Mouse (Mus musculus) E14TG2a.4 (cell line): ENCODE measurements around the gene Zfp935.
"Not testable (repeated sequence)": the region's sequence is repeated elsewhere in the genome, so short reads cannot be mapped to it uniquely, and the experiment has no call there.

ENCODE experiments used
- H3K27me3 ChIP-seq: 2 replicates; pipeline ENCODE4 v1.6.1; 2014; ENCODE audit warnings: low read length, control low read depth; ENCODE audit not compliant: insufficient read depth
- H3K36me3 ChIP-seq: 2 replicates; pipeline ENCODE4 v1.6.1; 2014; ENCODE audit warnings: low read length, control low read depth; ENCODE audit not compliant: insufficient read depth
- H3K4me1 ChIP-seq: replicated peaks from 2 replicates; pipeline ENCODE4 v1.6.1; 2014; ENCODE audit warnings: low read depth, low read length, control low read depth
- H3K4me3 ChIP-seq: replicated peaks from 2 replicates; pipeline ENCODE4 v1.5.1; 2014; ENCODE audit warnings: mild to moderate bottlenecking, low read length
- H3K9me3 ChIP-seq: 2 replicates; pipeline ENCODE4 v1.6.1; 2014; ENCODE audit warnings: low read length, control low read depth
- CTCF ChIP-seq: conservative IDR thresholded peaks from 2 replicates; pipeline ENCODE4 v1.5.1; 2014; ENCODE audit warnings: low read length
- NANOG ChIP-seq: IDR thresholded peaks from 2 replicates; pipeline ENCODE4 v1.6.1; 2014; ENCODE audit warnings: borderline replicate concordance, low read length, mixed read lengths

Zfp935 gene

DNA sequence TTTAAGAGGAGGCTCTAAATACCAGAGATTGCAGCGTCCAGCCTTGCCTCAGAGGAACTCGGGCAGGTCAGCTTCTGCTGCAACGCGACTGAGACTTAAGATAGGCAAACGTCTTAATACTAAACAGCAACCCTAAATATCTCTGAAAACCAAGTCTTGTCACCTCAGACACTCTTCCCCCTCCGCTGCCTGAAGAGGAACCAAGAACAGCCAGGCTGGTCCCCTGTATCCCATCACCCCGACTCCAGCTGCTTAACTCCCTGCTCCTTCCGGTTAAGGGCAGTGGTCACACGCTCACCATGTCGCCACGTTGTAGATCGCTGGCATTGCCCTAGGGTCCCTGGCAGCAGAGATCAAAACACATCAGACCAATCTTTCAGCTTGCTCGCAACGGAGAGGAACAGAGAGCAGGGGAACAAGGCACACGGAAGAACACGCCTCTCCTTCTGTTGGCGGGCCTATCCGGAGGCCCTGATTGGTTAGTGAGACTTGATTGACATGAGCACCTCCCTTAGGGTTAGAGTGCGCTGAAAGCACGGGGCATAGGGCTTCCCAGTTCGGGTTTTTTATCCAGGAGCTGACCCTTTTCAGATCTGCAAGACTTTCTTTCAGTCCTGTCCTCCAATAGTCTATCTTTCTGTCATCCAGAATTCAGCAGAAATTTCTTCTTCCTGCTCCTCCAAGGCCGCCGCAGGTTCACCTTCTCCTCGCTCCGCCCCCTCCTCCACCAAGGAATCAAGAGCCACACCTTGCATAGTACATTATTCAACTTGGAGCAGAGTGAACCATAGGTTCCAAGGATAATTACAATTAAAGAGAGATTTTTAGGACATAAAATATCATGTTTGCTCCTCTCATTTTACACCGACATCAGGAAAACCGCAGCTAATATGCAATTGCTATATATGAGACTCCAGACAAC lies at the start of gene Zfp935:
Gene Zfp935, minus strand, starts transcription at position 323 of the 922 bp plus-strand sequence.
- not testable (repeated sequence) for H3K4me1 ChIP-seq, H3K27me3 ChIP-seq
- Histone ChIP-seq H3K4me3 (peak within 1 kb of the TSS; percentile 76), H3K36me3 (peaks cover 16% of the 10 kb centered on the region), H3K9me3 (peaks cover 30% of the 10 kb centered on the region)

DNA sequence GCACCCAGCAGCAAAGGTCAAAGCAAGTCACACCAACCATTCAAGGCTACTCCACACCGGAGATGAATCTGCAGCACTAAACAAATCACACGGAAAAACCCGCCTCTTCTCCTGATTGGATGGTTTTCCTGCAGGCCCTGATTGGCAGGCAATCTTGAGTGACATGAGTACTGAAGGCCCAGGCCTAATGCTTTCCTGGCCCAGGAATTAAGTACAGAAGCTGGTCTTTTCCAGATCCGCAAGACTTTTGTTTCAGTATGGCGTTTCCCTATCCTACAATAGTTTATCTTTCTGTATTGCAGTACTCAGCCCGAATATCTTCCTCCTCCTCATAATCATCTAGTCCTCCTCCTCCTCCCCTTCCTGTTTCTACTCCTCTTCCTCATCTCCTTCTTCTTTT lies 12.8 kb upstream of the Zfp935 start, which contains the start of gene Zfp934:
Gene Zfp934, minus strand, starts transcription at position 101 of the 400 bp plus-strand sequence.
- H3K36me3 ChIP-seq, H3K4me1 ChIP-seq, H3K9me3 ChIP-seq, H3K27me3 ChIP-seq: not testable (repeated sequence)
- H3K4me3 ChIP-seq, result 0 out of 2 replicates have a peak within 1 kb of the TSS, but pooled peaks have one; percentile 39

DNA sequence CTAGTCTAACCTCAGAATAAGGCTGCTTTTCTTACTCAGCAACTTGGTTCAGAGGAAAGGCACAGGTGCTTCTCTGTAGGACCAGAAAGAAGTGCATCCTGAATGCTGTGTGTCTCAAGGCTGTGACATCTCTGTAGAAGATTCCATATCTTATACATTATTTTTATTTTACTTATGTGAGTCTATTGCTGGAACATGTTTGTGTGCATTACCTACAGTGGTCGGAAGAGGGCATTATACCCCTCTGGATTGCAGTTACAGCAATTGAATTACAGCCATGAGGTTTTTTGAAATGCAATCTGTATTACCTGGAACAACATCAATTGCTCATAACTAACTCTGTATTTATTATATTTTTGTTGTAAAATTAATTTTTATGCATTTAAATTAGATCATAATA lies 3.4 kb upstream of the Zfp935 start:
- H3K27me3 ChIP-seq, H3K36me3 ChIP-seq, H3K4me1 ChIP-seq, H3K9me3 ChIP-seq, H3K4me3 ChIP-seq: not testable (repeated sequence)

DNA sequence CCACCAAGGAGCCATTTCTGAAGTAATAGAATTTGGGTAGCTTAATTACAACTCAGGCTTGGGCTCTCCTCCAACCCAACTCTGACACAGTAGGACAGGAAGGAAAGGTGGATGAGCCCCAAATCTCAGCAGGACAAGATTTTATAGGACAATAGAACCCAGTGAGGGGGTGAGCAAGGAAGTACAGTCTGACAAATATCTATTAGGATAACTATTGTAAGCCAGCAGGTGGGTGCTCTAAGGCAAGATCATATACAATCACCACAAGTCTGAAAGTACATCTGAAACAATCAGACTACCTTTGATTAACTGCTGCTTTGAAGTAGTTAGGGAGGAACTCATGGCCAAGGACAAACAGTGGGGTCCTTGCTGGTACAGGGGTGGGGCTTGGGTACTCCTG lies 28.2 kb downstream of the Zfp935 start:
- not testable (repeated sequence) for H3K36me3 ChIP-seq, H3K4me3 ChIP-seq, H3K4me1 ChIP-seq, H3K27me3 ChIP-seq
- peaks cover 14% of the 10 kb centered on the region for H3K9me3 ChIP-seq
- TF ChIP-seq NANOG, result peak; percentile 48; the same call in 1 of the 2 replicates

DNA sequence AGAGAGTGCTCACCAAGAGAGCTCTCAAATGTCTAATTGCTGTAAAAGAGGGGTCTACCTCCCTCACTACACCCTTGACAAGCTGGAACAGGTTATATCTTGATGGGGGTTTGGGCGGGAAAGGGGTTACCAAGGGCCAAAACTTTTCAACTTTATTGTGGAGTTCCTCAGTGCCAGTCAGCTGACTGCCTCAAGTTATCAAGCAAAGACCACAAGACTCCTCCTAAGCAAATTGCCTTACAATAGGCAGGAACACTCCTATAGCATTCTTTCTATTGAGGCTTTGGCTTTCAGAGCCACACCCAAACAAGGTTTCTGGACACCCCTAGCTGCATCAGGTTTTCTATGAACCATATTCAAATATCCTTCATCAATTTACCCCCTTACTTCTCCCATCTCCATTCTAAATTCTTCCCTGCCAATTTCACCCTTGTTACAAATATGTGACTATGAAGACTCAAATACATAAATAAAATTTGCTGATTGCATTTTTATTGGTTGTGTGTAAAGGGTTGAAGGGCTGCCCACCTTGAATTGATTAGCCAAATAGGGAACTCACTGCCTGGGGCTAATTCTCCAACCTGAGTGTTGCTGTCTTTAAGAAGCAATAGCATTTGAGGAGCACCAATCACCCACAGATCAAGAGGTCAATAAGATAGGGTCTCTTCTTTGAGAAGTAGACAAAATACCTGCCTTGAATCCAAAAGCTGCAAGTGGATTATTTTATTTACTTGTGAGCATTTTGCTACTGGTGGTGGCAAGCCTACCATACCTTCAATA lies 47.5 kb downstream of the Zfp935 start:
- 0 out of 2 replicates have a peak overlapping the region, but pooled peaks have one; percentile 2 for H3K4me3 ChIP-seq
- H3K4me1 ChIP-seq, result peaks cover 22% of the 10 kb centered on the region
- H3K27me3 ChIP-seq, H3K36me3 ChIP-seq: not testable (repeated sequence)
- peak; percentile 76 for TF ChIP-seq NANOG
- peaks cover 18% of the 10 kb centered on the region for H3K9me3 ChIP-seq

DNA sequence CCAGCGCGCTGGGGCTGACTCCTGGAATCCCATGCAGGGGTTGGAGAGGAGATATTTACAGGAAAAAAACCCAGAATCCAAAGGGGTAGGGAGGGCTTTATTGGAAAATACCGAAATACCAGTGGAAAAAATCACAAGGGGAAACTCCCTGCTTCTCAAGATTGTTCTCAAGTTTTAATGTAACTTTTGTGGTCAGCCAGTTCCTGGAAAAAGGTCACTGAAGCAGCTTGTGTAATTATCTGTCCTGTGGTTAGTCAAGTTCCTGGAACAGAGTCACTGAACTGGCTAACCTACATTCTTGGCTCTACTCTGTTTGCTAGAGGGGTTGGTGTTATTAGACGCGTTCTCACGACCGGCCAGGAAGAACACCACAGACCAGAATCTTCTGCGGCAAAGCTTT lies 85.7 kb downstream of the Zfp935 start:
- not testable (repeated sequence) for H3K9me3 ChIP-seq, H3K4me1 ChIP-seq

DNA sequence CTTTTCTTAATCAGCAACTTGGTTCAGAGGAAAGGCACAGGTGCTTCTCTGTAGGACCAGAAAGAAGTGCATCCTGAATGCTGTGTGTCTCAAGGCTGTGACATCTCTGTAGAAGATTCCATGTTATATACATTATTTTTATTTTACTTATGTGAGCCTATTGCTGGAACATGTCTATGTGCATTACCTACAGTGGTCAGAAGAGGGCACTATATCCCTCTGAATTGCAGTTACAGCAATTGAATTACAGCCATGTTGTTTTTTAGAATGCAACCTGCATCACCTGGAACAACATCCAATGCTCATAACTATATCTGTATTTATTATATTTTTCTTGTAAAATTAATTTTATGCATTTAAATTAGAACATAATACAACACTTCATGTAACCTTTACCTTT lies 88.4 kb downstream of the Zfp935 start:
- not testable (repeated sequence) for H3K27me3 ChIP-seq, H3K9me3 ChIP-seq, H3K4me3 ChIP-seq, H3K4me1 ChIP-seq, H3K36me3 ChIP-seq
- peak; percentile 65 for TF ChIP-seq CTCF

More for the DNA sequence above, 85.7 kb downstream of the Zfp935 start:
- not testable (repeated sequence) for H3K36me3 ChIP-seq, H3K4me3 ChIP-seq, H3K27me3 ChIP-seq

DNA sequence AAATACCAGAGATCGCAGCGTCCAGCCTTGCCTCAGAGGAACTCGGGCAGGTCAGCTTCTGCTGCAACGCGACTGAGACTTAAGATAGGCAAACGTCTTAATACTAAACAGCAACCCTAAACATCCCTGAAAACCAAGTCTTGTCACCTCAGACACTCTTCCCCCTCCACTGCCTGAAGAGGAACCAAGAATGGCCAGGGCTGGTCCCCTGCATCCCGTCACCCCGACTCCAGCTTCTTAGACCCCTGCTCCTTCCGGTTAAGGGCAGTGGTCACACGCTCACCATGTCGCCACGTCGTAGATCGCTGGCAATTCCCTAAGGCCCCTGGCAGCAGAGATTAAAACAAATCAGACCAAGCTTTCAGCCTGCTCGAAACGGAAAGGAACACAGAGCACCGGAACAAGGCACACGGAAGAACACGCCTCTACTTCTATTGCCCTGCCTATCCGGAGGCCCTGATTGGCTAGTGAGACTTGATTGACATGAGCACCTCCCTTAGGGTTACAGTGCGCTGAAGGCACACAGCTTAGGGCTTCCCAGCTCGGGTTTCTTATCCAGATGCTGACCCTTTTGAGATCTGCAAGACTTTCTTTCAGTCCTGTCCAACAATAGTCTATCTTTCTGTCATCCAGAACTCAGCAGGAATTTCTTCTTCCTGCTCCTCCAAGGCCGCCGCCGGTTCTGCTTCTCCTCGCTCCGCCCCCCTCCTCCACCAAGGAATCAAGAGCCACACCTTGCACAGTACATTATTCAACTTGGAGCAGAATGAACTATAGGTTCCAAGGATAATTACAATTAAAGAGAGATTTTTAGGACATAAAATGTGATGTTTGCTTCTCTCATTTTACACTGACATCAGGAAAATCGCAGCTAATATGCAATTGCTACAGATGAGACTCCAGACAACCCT lies 91.6 kb downstream of the Zfp935 start, which contains the start of gene Gm49359:
Gene Gm49359, minus strand, starts transcription at position 409 of the 911 bp plus-strand sequence.
- not testable (repeated sequence) for H3K9me3 ChIP-seq, H3K27me3 ChIP-seq, H3K4me1 ChIP-seq
- Histone ChIP-seq H3K4me3 (peak within 1 kb of the TSS; percentile 87), H3K36me3 (peaks cover 14% of the 10 kb centered on the region)
